Mouse (Mus musculus): ENCODE measurements around the gene Lrrc45.
"Not testable (repeated sequence)": the region's sequence is repeated elsewhere in the genome, so short reads cannot be mapped to it uniquely, and the experiment has no call there.

Gene Lrrc45

GRCm38 (mm10) chr11:120728530-120729240 is 15.0 kb downstream of the Lrrc45 start:
- DNase-seq, result no peak

GRCm38 (mm10) chr11:120729432-120730050 is 15.8 kb downstream of the Lrrc45 start:
- DNase-seq, result not testable (repeated sequence)

- DNase-seq, result no peak
Observed at GRCm38 (mm10) chr11:120730331-120730870, 16.7 kb downstream of the Lrrc45 start.

- no peak for DNase-seq
Observed at GRCm38 (mm10) chr11:120731395-120731794, 17.7 kb downstream of the Lrrc45 start.

DNA sequence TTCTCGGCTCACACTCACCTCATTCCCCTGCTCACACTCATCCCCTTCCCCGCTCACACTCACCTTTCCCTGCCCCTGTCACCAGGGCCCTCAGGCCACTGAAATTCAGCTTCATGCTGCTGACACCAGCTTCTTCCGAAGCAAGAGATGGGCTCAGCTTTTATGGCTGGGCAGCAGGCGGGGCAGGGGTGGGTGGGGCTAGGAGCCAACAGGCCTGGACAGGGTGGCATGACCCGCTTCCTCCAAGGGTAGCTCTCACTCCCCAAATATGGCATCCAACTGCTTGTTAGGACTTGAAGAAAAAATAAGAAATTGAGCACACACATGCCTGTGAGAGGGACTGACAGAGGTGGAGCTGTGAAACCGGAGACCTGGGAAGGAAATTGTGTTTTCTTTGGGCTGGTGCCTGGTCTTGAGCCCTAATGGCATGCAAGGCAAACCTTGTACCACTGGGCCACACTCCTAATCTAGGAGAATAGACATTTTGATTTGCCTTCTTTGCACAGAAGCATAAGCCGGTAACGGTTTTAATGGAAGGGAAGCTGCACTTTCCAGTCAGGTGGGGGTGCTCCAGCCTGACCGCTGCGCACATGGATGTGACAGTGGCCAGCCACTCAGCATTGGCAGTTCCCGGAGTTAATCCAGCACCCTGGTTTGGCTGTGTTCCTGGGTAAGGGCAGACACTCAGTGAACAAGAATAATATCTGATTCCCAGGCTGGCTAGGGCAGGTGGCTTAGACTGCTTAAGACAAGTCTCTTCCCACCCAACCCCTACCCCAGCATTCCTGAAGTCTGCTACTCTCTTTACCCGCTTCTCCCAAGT is 18.3 kb downstream of the Lrrc45 start, which contains the start of gene Cbr2:
TSS of gene Cbr2 (minus strand) at position 257 of the 823 bp plus-strand sequence.
- DNase-seq, result no peak

DNA sequence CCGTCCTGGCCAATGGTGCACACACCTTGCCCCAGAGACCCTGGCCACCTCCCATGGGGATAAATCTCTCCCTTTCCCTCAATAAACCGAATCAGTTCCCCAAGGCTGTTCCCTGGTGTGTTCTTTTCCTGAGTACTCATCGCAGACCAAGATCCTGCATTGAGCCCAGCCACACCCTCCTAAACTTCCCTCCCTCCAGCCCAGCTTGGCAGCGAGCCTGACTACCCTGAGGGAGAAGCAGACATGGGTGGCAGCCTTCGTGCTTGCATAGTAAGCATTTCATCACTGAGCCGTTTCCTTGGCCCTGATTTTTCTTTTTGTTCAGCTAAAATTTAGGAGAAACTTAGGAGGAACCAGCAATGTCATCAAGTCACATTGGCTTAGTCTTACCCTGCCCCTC is 19.8 kb downstream of the Lrrc45 start:
- no peak for DNase-seq

DNA sequence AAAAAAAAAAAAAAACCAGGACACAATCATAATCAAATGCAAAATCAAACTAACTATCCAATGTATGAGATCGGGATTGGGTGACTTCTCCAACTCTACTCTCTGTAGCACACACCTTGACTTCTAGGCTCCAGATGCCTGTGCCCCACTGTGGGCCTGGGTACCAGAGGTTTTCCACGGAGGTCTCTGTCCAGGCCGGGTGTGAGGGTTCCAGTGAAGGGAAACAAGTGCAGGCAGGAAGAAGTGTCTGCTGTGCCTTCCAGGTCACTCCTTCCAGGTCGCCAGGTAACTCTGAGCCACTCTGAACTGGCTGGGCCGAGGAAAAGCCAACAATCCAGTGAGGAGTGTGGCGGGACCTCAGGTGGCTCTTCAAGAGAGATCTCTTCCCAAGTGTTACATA is 22.7 kb downstream of the Lrrc45 start:
- no peak for DNase-seq

GRCm38 (mm10) chr11:120740981-120741380 is 27.3 kb downstream of the Lrrc45 start:
- DNase-seq, result no peak

DNA sequence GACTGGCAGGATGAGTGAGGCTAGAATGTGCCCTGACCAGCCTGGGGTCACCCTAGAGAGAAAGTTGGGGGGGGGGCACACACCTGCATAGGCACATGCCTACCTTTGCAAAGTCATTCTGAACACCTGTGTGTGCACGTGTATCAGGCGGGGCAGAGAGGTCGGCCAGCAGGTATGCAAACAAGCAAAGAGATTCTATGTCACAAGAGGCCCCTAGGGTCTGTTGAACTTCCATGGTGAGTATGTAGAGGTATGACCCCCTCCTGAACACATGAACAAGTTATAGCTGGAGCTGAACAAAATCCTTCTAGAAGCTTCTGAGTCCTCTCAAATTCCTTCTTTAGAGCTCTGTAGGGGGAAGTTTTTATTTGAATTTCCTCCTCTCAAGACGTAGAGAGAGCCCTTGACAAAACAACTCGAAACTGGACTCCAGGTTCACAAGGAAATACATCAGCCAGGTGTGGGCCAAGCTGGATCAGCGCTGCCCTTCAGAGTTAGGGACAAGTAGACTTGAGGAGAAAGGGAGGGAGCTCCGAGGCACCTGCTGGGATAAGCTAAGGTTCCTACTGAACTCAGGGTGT is 30.5 kb downstream of the Lrrc45 start:
- DNase-seq, result no peak

DNA sequence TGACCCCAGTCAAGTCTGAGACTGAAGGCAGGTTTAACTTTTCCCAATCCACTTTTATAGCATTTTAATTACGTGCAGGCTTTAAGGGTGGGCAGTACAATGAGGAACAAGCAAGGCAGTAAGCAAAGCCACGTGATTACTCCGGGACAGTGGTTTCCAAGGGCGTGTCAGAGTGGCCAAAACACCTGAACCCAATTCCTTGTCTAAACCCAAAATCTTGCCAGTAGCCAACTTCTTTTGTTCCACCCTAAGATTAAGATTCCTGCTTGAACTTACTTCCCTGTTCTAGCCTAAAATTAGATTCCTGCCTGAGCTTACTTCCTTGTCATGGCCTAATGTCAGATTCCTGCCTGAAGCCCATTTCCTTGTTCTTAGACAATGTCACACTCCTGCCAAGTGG is 34.2 kb downstream of the Lrrc45 start:
- no peak for DNase-seq

GRCm38 (mm10) chr11:120749430-120749829 is 35.7 kb downstream of the Lrrc45 start:
- no peak for DNase-seq

DNA sequence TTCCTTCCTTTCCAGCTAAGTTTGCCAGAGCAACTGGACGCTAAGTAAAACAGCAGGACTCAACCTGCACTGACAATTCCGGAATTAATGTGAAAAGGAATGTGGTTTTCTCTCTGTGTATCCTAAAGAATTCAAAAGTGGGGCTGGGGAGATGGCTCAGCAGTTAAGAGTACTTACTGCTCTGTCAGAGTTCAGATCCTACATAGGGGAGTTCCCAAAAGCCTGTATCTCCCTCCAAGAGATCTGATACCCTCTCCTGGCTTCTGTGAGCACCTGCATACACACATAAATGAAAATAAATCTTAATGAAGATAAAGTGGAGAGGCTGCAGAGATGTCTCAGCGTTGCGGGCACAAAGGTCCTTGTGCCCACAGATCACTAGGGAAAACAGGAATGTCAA is 37.9 kb downstream of the Lrrc45 start:
- no peak for DNase-seq

GRCm38 (mm10) chr11:120760236-120760635 is 46.5 kb downstream of the Lrrc45 start:
- DNase-seq, result no peak

DNA sequence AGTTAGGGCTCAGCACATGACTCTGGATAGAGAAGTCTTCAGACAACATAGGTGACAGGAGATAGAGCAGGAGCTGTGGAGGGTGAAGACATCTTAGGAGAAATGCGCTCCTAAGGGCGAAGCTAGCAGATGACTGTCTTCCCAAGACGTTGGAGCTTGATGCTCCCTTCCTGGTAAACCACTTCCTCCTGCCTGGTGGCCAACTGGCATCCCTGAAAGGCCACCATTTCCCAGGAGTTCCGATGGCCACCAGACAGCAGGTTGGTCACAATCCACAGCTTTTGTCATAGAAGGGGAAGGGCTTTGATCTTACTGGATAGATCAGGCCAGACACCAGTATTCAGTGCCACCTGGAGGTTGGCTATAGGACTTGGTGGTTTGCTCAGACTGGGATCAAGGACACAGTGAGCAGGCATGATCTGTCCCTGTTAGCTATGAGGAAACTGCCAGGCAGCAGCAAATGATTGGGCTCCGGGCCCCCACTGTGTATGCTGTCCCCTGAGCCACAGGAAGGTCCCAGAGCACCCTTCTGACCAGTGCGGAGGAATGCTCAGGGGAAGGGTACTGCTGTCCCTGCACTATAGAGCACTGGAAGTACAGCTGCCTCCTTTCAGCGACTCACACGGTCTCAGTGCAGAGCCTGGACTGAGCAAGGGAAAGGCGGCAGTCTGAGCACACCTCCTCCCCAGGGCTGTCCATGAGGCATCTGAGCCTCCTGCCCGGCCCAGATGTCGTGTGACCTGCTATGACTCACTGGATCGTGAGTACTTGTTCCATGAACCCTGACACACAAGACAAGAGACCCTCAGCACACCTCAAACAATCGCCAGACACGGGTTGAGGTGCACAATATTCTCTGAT is 48.3 kb downstream of the Lrrc45 start:
- no peak for DNase-seq

DNA sequence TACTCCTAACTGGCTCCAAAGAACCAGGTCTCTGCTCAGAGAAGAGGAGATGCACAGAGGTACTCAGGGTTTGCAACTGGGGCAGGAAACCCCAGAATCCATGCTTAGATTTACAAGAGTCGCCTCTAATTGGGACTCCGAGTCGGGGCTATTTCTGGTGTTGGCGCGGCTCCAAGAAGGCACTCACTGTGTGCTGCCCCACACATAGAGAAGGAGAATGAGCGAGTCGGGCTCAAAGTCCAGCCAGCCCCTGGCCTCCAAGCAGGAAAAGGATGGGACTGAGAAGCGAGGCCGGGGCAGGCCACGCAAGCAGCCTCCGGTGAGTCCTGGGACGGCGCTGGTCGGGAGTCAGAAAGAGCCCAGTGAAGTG is 48.9 kb downstream of the Lrrc45 start, which contains the start of gene Hmga1b:
TSS of gene Hmga1b (plus strand) at position 123 of the 370 bp plus-strand sequence.
- not testable (repeated sequence) for DNase-seq

GRCm38 (mm10) chr11:120763121-120763999 is 49.6 kb downstream of the Lrrc45 start:
- DNase-seq, result not testable (repeated sequence)

GRCm38 (mm10) chr11:120767023-120767422 is 53.3 kb downstream of the Lrrc45 start:
- not testable (repeated sequence) for DNase-seq

DNA sequence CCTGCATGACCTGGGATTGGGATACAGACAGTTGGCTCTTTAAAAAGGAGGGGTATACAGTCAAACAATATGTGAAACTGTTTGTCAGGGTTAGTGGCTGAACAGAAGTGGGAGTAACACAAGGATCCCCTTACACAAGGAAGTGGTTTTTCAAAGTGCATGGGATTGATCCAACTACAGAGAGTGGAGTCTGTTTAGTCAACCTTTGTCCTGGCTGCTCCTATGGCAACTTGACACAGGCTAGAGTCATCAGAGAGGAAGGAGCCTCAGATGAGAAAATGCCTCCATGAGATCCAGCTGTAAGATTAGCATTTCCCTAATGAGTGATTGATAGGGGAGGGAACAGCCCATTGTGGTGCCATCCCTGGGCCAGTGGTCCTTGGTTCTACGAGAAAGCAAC is 54.5 kb downstream of the Lrrc45 start:
- no peak for DNase-seq
